Mouse (Mus musculus): ENCODE results near the gene Fam219b. TPM values are rescaled to one million over a fixed set of nuclear protein-coding genes. Genes with fewer than 3 reads are reported as not detected.

Gene Fam219b
- polyA plus RNA-seq, 1 experiment from 2014 or later, result 13.6 TPM

- H3K36me3 ChIP-seq (ENCODE audit: insufficient read depth, low read length), result peaks cover 47% of the 10 kb centered on the region
- H3K27me3 ChIP-seq (ENCODE audit: insufficient read depth, low read length), result no peaks in the 10 kb centered on the region
- no peak for DNase-seq (ENCODE audit: low spot score)
- no peak for TF ChIP-seq CTCF (IDR thresholded peaks at IDR 0.05; ENCODE audit: low read depth)
- H3K9me3 ChIP-seq (replicated peaks; ENCODE audit: low read length), result no peaks in the 10 kb centered on the region
- no peak overlapping the region for H3K4me2 ChIP-seq (ENCODE audit: low read length)
- 89% methylated on average over 11 of the region's 11 CpGs for WGBS
- peaks cover 7% of the 10 kb centered on the region; the same call in 1 of the 2 replicates for H3K4me1 ChIP-seq (replicated peaks; ENCODE audit: insufficient read depth, low read length)
- no peak overlapping the region for H3K4me3 ChIP-seq (replicated peaks; ENCODE audit: low read depth, low read length)
- no peak for ATAC-seq (replicated peaks; ENCODE audit: low FRiP score, low read depth)
- no peak overlapping the region for H3K9ac ChIP-seq (ENCODE audit: low read depth, low read length)
- no peak overlapping the region for H3K27ac ChIP-seq
Measured at GRCm38 (mm10) chr9:57547869-57548268, 10.5 kb downstream of the Fam219b start.

GRCm38 (mm10) chr9:57549186-57549585 is 11.9 kb downstream of the Fam219b start:
- no peak for TF ChIP-seq CTCF (IDR thresholded peaks at IDR 0.05; ENCODE audit: low read depth)
- no peak for ATAC-seq (replicated peaks; ENCODE audit: low FRiP score, low read depth)
- no peaks in the 10 kb centered on the region for H3K27me3 ChIP-seq (ENCODE audit: insufficient read depth, low read length)
- H3K4me1 ChIP-seq (replicated peaks; ENCODE audit: insufficient read depth, low read length), result peaks cover 7% of the 10 kb centered on the region; the same call in 1 of the 2 replicates
- no peaks in the 10 kb centered on the region for H3K9me3 ChIP-seq (replicated peaks; ENCODE audit: low read length)
- H3K4me3 ChIP-seq (replicated peaks; ENCODE audit: low read depth, low read length), result no peak overlapping the region
- H3K4me2 ChIP-seq (ENCODE audit: low read length), result no peak overlapping the region
- WGBS, result 90% methylated on average over 4 of the region's 4 CpGs
- peaks cover 36% of the 10 kb centered on the region for H3K36me3 ChIP-seq (ENCODE audit: insufficient read depth, low read length)
- no peak overlapping the region for H3K9ac ChIP-seq (ENCODE audit: low read depth, low read length)
- no peak for DNase-seq (ENCODE audit: low spot score)
- H3K27ac ChIP-seq, result no peak overlapping the region

GRCm38 (mm10) chr9:57550126-57550862 is 13.0 kb downstream of the Fam219b start:
- Histone ChIP-seq H3K27ac (no peak overlapping the region), H3K27me3 (ENCODE audit: insufficient read depth, low read length) (no peaks in the 10 kb centered on the region), H3K9ac (ENCODE audit: low read depth, low read length) (no peak overlapping the region), H3K36me3 (ENCODE audit: insufficient read depth, low read length) (peaks cover 28% of the 10 kb centered on the region), H3K4me1 (replicated peaks; ENCODE audit: insufficient read depth, low read length) (peaks cover 7% of the 10 kb centered on the region; the same call in 1 of the 2 replicates), H3K9me3 (replicated peaks; ENCODE audit: low read length) (no peaks in the 10 kb centered on the region), H3K4me3 (replicated peaks; ENCODE audit: low read depth, low read length) (no peak overlapping the region), H3K4me2 (ENCODE audit: low read length) (no peak overlapping the region)
- DNase-seq (ENCODE audit: low spot score), result no peak
- ATAC-seq (replicated peaks; ENCODE audit: low FRiP score, low read depth), result no peak
- WGBS, result 84% methylated on average over 11 of the region's 11 CpGs
- TF ChIP-seq CTCF (IDR thresholded peaks at IDR 0.05; ENCODE audit: low read depth), result no peak

GRCm38 (mm10) chr9:57552139-57552887 is 15.0 kb downstream of the Fam219b start, which contains the start of gene Mpi:
Mpi (minus strand) TSS chr9:57552763.
- WGBS, result 0% methylated on average over 28 of the region's 28 CpGs

GRCm38 (mm10) chr9:57553119-57553518 is 15.8 kb downstream of the Fam219b start:
- Histone ChIP-seq H3K4me1 (replicated peaks; ENCODE audit: insufficient read depth, low read length) (peaks cover 7% of the 10 kb centered on the region; the same call in 1 of the 2 replicates), H3K9ac (ENCODE audit: low read depth, low read length) (no peak overlapping the region), H3K27ac (no peak overlapping the region), H3K4me2 (ENCODE audit: low read length) (no peak overlapping the region), H3K4me3 (replicated peaks; ENCODE audit: low read depth, low read length) (no peak overlapping the region), H3K27me3 (ENCODE audit: insufficient read depth, low read length) (no peaks in the 10 kb centered on the region), H3K36me3 (ENCODE audit: insufficient read depth, low read length) (0 out of 2 replicates have a peak, but pooled peaks cover 9% of the 10 kb centered on the region), H3K9me3 (replicated peaks; ENCODE audit: low read length) (no peaks in the 10 kb centered on the region)
- WGBS, result 76% methylated on average over 11 of the region's 11 CpGs
- no peak for TF ChIP-seq CTCF (IDR thresholded peaks at IDR 0.05; ENCODE audit: low read depth)
- DNase-seq (ENCODE audit: low spot score), result no peak
- no peak for ATAC-seq (replicated peaks; ENCODE audit: low FRiP score, low read depth)

More at GRCm38 (mm10) chr9:57552139-57552887, 15.0 kb downstream of the Fam219b start, which contains the start of gene Mpi:
- peaks cover 7% of the 10 kb centered on the region; the same call in 1 of the 2 replicates for H3K4me1 ChIP-seq (replicated peaks; ENCODE audit: insufficient read depth, low read length)
- DNase-seq (ENCODE audit: low spot score), result peak; percentile 79
- H3K9me3 ChIP-seq (replicated peaks; ENCODE audit: low read length), result no peaks in the 10 kb centered on the region
- H3K36me3 ChIP-seq (ENCODE audit: insufficient read depth, low read length), result peaks cover 16% of the 10 kb centered on the region
- H3K27ac ChIP-seq, result no peak within 1 kb of the TSS
- TF ChIP-seq CTCF (IDR thresholded peaks at IDR 0.05; ENCODE audit: low read depth), result no peak
- ATAC-seq (replicated peaks; ENCODE audit: low FRiP score, low read depth), result peak; percentile 22; the same call in 1 of the 2 replicates
- peak within 1 kb of the TSS; percentile 75 for H3K4me2 ChIP-seq (ENCODE audit: low read length)
- peak within 1 kb of the TSS; percentile 62 for H3K4me3 ChIP-seq (replicated peaks; ENCODE audit: low read depth, low read length)
- H3K27me3 ChIP-seq (ENCODE audit: insufficient read depth, low read length), result no peaks in the 10 kb centered on the region
- H3K9ac ChIP-seq (ENCODE audit: low read depth, low read length), result peak within 1 kb of the TSS; percentile 72

GRCm38 (mm10) chr9:57554753-57555152 is 17.4 kb downstream of the Fam219b start:
- no peak for TF ChIP-seq CTCF (IDR thresholded peaks at IDR 0.05; ENCODE audit: low read depth)
- ATAC-seq (replicated peaks; ENCODE audit: low FRiP score, low read depth), result no peak
- no peak overlapping the region for H3K9ac ChIP-seq (ENCODE audit: low read depth, low read length)
- H3K4me1 ChIP-seq (replicated peaks; ENCODE audit: insufficient read depth, low read length), result peaks cover 7% of the 10 kb centered on the region; the same call in 1 of the 2 replicates
- DNase-seq (ENCODE audit: low spot score), result no peak
- H3K27ac ChIP-seq, result no peak overlapping the region
- 65% methylated on average over 3 of the region's 3 CpGs for WGBS
- 0 out of 2 replicates have a peak, but pooled peaks cover 9% of the 10 kb centered on the region for H3K36me3 ChIP-seq (ENCODE audit: insufficient read depth, low read length)
- H3K4me3 ChIP-seq (replicated peaks; ENCODE audit: low read depth, low read length), result no peak overlapping the region
- H3K9me3 ChIP-seq (replicated peaks; ENCODE audit: low read length), result no peaks in the 10 kb centered on the region
- no peaks in the 10 kb centered on the region for H3K27me3 ChIP-seq (ENCODE audit: insufficient read depth, low read length)
- H3K4me2 ChIP-seq (ENCODE audit: low read length), result no peak overlapping the region
